Mouse (Mus musculus): ENCODE results near the gene Bcas3.

Bcas3 gene

DNA sequence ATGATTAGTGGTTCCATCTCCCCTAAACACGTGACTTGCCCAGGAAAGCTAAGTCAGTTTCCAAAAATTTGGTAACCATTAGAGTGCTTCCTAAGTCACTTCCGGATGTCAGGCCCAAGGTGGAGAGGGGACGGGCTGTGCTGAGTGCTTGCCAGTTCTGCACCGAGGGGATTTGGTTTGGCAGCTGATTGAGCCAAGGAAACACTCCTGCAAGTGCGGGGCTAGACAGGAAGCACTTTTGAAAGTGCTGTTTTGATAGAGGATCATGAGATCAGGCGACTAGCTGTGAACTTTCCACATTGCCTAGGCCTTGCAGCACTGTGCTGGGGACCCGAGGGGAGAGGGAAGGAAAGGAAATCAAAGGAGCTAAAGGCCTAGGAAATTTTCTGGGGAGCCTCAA, 262.5 kb downstream of the Bcas3 start:
- no peak for DNase-seq (ENCODE audit: low spot score in 2 of 2)

- DNase-seq (ENCODE audit: low spot score in 2 of 2), result no peak
Measured at GRCm38 (mm10) chr11:85621486-85621885, 268.5 kb downstream of the Bcas3 start.

- no peak for DNase-seq (ENCODE audit: low spot score in 2 of 2)
Measured at GRCm38 (mm10) chr11:85621994-85622393, 269.0 kb downstream of the Bcas3 start.

DNA sequence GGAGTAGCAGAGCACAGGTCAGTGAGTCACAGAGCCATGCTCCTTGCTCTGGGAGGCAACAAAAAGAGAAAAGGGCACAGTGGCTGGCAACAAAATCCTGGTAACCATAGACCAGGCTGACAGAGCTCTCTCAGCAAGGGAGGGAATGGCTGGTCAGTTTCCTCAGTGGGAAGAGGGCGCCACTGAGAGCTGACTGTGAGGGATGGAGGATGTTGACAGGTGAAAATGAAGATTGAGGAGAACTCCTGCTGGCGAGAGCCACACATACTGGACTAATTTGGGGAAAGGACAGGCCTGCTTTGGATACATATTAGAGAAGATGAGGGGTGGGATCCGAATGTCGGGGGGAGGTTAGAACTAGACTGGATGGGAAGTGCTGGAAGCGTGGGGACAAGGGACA, 272.2 kb downstream of the Bcas3 start:
- DNase-seq (ENCODE audit: low spot score in 2 of 2), result no peak

DNA sequence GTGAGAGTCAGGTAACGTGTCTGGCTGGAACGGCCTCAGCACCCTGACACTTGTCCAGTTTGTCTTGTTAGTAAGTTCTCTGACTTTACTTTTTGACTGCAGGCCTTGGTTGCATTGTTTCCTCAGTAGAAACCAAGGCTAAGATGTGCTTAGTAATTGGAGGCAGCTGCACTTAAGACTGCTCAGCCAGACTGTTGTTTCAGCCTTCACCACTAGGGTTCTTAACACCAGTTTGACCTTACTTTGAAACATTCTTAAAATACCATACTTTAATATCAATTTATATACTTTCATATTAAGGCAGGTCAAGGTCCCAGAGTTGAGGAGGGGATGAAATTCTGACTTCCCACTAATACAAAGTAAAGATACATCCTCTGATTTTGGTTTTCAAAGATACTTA, 273.9 kb downstream of the Bcas3 start:
- no peak for DNase-seq (ENCODE audit: low spot score in 2 of 2)

- DNase-seq (ENCODE audit: low spot score in 2 of 2), result no peak
Measured at GRCm38 (mm10) chr11:85627405-85627804, 274.4 kb downstream of the Bcas3 start.

GRCm38 (mm10) chr11:85628303-85629063, 275.5 kb downstream of the Bcas3 start:
- DNase-seq (ENCODE audit: low spot score in 2 of 2), result no peak

DNA sequence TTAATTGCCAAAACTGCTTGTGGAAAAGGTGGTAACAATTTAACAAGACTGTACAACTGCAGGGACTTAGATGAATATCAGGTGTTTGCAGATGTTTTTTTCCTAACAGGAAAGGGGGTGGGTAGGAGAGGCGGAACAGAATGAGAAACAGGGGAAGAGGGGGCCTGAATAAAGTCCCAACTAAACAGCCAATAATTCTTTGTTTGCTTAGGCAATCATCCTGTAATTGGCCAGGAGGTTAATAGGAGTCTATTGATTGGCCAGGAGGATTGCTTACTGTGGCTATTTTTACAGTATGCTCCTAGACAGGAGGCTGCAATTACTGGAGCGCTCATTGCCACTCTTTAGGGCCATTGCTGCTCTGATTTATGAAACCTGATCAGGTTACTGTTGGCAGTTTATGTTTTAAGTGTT, 279.6 kb downstream of the Bcas3 start:
- DNase-seq (ENCODE audit: low spot score in 2 of 2), result no peak

GRCm38 (mm10) chr11:85638696-85639495, 285.9 kb downstream of the Bcas3 start:
- no peak for DNase-seq (ENCODE audit: low spot score in 2 of 2)

- no peak for DNase-seq (ENCODE audit: low spot score in 2 of 2)
Measured at GRCm38 (mm10) chr11:85640659-85641058, 287.7 kb downstream of the Bcas3 start.

DNA sequence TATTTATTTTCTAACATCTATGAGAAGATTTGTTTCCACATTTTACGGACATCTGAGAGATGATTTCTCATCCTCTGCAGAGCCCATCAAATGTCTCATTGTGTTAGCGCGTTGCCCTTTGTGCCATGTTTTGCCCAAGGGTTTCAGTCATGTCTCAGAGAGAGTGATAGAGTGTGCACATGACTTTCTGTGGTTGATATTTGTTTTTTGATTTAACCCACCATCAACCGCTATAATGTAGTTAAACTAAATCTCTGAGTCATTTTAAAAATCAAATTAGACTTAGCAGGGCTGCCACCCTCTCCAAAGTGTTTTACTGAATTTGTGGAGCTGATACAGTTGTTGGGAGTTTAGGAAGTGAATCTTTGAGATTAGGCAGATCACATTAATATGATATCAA, 288.5 kb downstream of the Bcas3 start:
- no peak for DNase-seq (ENCODE audit: low spot score in 2 of 2)

- no peak for DNase-seq (ENCODE audit: low spot score in 2 of 2)
Measured at GRCm38 (mm10) chr11:85642591-85642990, 289.6 kb downstream of the Bcas3 start.

GRCm38 (mm10) chr11:85643025-85643424, 290.1 kb downstream of the Bcas3 start:
- DNase-seq (ENCODE audit: low spot score in 2 of 2), result no peak

DNA sequence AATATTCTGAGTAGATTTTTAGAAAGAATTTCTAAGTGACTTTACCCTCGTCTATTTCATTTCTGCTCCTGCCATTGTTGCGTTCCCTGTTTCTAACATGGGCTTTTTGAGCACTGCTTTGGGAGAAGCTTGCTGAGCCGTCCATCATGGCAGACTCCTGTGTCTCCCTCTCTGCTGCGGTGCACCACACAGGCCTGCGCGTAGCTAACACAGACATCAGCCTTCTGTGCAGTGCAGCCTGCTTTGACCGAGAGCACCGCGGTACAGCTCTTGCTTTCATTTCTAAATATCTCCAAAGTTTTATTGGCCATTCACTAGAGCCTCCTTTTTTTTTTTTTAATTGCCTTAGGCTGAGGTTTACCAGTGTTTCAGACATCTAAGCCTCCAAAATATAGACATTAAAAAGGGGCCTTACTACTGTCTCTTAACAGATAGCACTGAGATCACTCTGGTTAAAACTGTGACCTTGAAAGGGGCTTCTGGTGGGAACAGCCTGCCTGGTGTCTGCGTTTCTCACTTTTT, 290.6 kb downstream of the Bcas3 start:
- DNase-seq (ENCODE audit: low spot score in 2 of 2), result no peak

DNA sequence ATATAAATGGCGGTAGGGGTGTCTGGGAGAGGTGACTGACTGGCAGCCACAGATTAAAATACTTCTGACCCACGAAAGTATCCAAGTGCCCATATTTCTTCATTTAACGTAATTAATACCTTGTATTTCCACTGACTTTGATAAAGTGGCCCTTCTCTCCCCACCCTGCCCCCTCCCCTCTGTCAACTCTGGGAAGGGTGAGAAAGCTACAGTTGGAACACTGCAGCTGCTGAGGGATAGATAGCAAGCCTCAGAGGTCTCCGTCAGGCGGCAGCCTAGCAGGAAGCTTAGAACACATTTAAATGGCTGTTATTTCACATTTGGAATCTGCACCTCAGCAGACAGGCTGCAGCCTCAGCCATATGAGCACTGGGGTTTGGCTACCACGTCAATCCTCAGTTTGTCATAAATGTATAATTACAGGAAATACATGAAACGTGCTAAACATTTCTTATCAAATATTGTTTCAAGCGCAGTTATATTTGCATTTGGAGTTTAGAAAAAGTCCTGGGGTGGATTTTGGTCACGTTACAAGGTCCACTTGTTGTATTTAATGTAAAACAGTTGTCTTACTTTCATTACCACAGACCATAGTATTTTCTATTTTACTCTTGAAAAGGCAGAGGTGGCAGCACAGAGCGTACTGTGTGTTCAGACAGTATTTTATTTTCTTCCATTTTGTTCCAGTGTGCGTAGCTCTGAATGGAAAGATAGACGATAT, 291.2 kb downstream of the Bcas3 start:
- no peak for DNase-seq (ENCODE audit: low spot score in 2 of 2)

DNA sequence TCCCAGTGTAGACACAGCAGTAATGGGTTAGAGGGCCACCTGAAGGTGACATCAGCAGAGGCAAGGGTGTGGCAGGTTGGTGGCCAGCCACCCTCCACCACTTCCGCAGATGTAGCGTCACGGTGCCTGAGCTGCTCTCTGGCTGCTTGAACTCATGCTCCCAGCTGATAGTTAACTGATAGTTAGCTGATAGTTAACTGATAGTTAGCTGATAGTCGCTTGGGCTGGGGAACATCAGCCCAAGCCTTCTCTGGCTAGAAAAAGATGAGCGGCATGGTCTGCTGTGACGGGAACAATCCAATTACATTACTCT, 291.7 kb downstream of the Bcas3 start:
- DNase-seq (ENCODE audit: low spot score in 2 of 2), result no peak

DNA sequence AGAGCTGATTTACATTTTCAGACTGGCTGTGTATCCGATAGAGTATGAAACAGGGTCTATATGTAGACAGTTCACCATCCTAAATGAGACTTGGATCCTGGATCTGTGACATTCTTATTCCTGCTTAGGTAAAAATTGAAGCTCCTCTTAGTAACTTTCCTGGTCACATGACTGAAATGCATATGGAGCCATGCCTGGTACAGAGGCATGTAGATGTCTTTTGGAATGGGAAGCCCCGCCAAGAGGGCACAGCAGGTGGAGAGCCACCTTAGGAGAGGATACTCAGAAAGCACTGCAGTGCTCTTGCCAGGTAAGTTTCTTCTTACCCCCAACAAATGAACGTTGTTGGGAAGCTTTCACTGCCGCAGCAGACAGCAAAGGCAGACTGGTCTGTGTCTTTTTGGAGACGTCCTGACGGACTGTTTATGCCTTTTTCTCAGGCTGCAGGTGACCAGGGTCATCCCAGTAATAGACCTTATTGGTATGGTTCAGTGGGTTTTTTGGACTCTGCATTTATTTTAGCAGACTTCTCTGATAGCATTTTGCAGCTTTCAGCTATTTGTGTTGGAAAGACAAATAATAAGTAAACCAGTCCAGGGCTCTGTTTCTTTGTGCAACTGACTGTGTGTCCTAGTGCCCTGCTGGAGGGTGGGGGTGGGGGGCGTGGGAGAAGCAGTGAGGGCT, 292.3 kb downstream of the Bcas3 start:
- DNase-seq (ENCODE audit: low spot score in 2 of 2), result no peak

- DNase-seq (ENCODE audit: low spot score in 2 of 2), result no peak
Measured at GRCm38 (mm10) chr11:85648893-85649292, 295.9 kb downstream of the Bcas3 start.

GRCm38 (mm10) chr11:85649373-85649772, 296.4 kb downstream of the Bcas3 start:
- no peak for DNase-seq (ENCODE audit: low spot score in 2 of 2)

DNA sequence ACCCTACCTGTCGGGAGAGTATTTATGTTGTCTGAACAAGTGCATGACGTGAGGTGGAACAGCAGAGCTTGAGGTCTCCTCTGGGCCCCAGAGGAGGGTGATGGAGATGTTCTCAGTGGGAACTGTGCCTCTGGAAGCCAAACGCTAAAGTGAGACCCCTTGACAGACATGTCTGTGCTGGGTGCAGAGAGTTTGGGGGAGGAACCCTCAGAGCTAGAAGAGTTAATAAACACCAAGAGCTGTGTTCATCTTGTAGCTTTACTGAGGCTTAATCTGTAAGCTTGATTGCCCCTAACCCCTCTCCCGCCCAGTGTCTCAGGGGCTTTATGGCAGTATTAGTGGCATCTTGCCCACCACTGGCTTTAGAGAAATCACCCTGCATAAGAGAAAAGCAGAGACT, 304.5 kb downstream of the Bcas3 start:
- DNase-seq (ENCODE audit: low spot score in 2 of 2), result no peak

DNA sequence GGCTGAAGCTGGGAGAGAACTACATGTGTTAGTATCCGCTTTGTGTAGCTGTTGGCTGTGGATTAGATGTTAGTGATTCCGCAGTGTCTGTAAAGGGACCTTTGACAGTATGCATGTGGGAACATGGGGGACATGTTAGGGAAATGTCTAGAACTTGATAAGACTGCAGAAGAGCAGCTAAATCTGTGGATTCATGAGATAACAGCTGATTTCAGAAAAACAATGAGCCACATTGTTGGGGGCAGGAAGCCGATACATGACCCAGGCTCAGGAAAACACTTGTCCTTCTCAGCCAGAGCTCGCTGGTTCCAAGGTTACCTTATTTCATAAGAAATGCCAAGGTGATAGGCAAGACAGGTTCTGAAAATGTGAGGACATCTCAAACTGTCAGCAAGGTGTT, 307.3 kb downstream of the Bcas3 start:
- DNase-seq (ENCODE audit: low spot score in 2 of 2), result no peak

- no peak for DNase-seq (ENCODE audit: low spot score in 2 of 2)
Measured at GRCm38 (mm10) chr11:85667176-85667575, 314.2 kb downstream of the Bcas3 start.

Data from spleen, postnatal 14 days (tissue).